Mouse (Mus musculus) G1E (cell line): Measurements from ENCODE around the gene Ddx39b.

ENCODE experiments used
- CTCF ChIP-seq: IDR thresholded peaks from 2 replicates; pipeline ENCODE4 v1.5.1; 2012; ENCODE audit warnings: low read depth, low read length, inconsistent platforms, mixed read lengths
- GATA1 ChIP-seq: IDR thresholded peaks from 2 replicates; pipeline ENCODE4 v1.6.1; 2012; ENCODE audit warnings: borderline replicate concordance, low read length, inconsistent platforms, mixed read lengths
- POLR2AphosphoS5 ChIP-seq: IDR thresholded peaks from 2 replicates; pipeline ENCODE4 v1.6.1; 2012; ENCODE audit warnings: low read depth, low read length, inconsistent platforms; ENCODE audit not compliant: insufficient replicate concordance

- TF ChIP-seq POLR2AphosphoS5 (no peak), CTCF (no peak), GATA1 (no peak)
Measured at GRCm38 (mm10) chr17:35205380-35205769, 36.2 kb upstream of the Ddx39b start.
